Mouse (Mus musculus) kidney, adult 2 months (tissue): ENCODE results near the gene Ncf2. TPM values are rescaled to one million over a fixed set of nuclear protein-coding genes. Genes with fewer than 3 reads are reported as not detected.
A peak's percentile ranks its signal among the peaks of the same experiment; 100 is the strongest.

Experiments
- DNase-seq: peaks from one replicate; pipeline ENCODE4 v3.0.0; 2021
- H3K27ac ChIP-seq: fragments of 200-500 bp; 2 replicates; pipeline ENCODE4 v1.5.1; 2012; ENCODE audit warnings: low read depth, low read length, control low read depth, inconsistent platforms; ENCODE audit not compliant: insufficient read depth
- H3K27me3 ChIP-seq: fragments of 200-500 bp; replicated peaks from 2 replicates; pipeline ENCODE4 v1.6.1; 2012; ENCODE audit warnings: mild to moderate bottlenecking, moderate library complexity, low read length, inconsistent platforms; ENCODE audit not compliant: control insufficient read depth, insufficient read depth
- H3K36me3 ChIP-seq: fragments of 200-500 bp; 2 replicates; pipeline ENCODE4 v1.6.1; 2012; ENCODE audit warnings: mild to moderate bottlenecking, moderate library complexity, low read length, inconsistent platforms; ENCODE audit not compliant: control insufficient read depth, insufficient read depth
- H3K4me1 ChIP-seq: fragments of 200-500 bp; 2 replicates; pipeline ENCODE4 v1.6.1; 2011; ENCODE audit warnings: low read length; ENCODE audit not compliant: control insufficient read depth, insufficient read depth
- H3K4me3 ChIP-seq: fragments of 200-500 bp; 2 replicates; pipeline ENCODE4 v1.5.1; 2011; ENCODE audit warnings: mild to moderate bottlenecking, low read depth, low read length, control low read depth; ENCODE audit not compliant: insufficient read depth
- CTCF ChIP-seq: fragments of 200-500 bp; conservative IDR thresholded peaks from 2 replicates; pipeline ENCODE4 v1.5.1; 2011; ENCODE audit warnings: low read depth, mild to moderate bottlenecking, control low read depth, low read length, moderate library complexity, mixed read lengths; ENCODE audit not compliant: insufficient read depth, insufficient read length
- POLR2A ChIP-seq: fragments of 200-500 bp; IDR thresholded peaks from one replicate; pipeline ENCODE4 v1.6.1; 2011; ENCODE audit warnings: low read depth, low read length, control low read depth
- WGBS: fragments of 180-500 bp; shearing (Covaris S2); methylation state at CpG from one replicate; pipeline ENCODE4 v1.1.7; 2018; 5-methylcytosine and 5-hydroxymethylcytosine counted together
- polyA plus RNA-seq: library from polyadenylated mRNA; depleted of rRNA; stranded (reverse); fragments of >200 nt; gene quantifications from 2 replicates; pipeline ENCODE4 v1.2.3, GENCODE M21; 2012

The Ncf2 gene
- polyA plus RNA-seq, 1 experiment: 4.2 TPM

DNA sequence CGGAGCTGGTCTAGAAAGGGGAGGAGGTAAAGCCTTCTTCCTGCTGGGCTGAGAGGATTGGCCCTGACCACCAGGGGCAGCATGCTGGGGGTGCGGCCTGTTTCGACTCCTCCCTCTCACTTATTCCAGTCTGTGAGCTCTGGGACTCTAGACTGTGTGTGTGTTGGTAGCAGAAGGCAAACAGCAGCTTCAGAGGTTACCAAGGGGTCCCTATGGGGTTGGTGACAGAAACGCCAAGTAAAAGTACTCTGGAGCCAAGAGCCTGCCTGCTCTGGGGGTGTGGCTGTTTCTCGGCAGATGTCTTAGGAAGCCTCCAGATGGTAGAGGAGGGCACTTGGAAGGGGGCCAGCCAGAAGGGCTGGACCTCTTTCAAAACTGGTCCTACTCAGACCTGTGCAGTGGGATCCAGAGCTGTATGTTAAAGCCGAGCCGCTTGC is 15.3 kb downstream of the Ncf2 start:
- no peak for DNase-seq
- Histone ChIP-seq H3K27ac (no peak overlapping the region), H3K36me3 (no peaks in the 10 kb centered on the region), H3K4me3 (no peak overlapping the region), H3K4me1 (0 out of 2 replicates have a peak, but pooled peaks cover 3% of the 10 kb centered on the region), H3K27me3 (no peaks in the 10 kb centered on the region)
- TF ChIP-seq CTCF (0 out of 2 replicates have a peak, but pooled peaks have one; percentile 29), POLR2A (no peak)
- 46% methylated on average over 7 of the region's 7 CpGs for WGBS

DNA sequence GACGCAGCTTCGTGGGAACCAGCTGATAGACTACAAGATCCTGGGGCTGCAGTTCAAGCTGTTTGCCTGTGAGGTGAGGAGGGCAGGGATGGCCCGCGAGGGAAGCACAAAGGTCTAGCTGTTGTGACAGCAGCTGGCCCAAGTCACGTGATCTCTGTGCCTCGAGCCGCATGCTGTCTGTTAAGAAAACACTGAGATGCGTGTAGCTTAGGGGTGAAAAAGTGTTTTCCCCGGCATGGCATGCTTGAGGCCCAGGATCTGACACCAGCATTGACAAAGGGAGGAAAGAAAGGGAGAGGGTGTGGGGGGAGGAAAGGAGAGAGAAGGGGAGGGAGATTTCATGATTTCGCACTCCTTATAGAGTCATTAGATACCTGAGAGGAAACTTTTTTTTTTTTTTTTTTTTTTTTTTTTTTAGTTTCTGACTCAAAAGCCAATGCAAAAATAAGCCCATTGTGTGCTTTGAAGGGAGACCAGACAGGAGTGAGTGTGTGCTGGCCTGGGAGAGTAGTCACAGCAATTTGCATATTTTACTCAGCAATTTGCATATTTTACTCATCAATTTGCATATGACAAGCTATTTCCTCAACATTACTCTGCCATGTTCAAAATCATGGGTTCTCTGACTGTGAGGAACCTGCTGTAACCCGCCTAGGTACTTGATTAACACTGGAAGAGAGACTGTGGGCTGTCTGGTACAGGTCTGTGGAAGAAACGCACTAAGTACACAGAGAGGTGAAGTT is 17.2 kb downstream of the Ncf2 start:
- Histone ChIP-seq H3K4me3 (no peak overlapping the region), H3K36me3 (no peaks in the 10 kb centered on the region), H3K27me3 (no peaks in the 10 kb centered on the region), H3K27ac (peak overlapping the region; percentile 56), H3K4me1 (0 out of 2 replicates have a peak, but pooled peaks cover 3% of the 10 kb centered on the region)
- TF ChIP-seq CTCF: no peak
- no peak for TF ChIP-seq POLR2A
- 53% methylated on average over 12 of the region's 12 CpGs for WGBS
- DNase-seq: no peak

DNA sequence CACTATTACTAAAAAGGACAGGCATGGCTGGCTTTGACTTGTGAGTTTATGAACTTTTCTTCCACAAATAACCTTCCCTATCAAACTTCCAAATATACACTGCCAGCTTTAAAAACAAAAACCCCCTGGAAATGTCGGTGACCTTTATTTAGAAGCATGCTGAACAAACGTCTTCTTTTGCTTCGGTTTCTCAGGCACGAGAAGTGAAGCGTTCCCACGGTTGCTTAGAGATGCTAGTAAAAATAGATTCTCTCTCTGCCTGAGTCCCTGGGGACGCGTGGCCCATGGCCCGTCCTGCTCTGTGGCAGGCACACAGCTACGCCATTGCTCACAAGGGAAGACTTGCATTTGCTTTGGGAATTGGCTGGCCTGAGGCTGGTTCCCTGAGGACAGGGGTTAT is 17.8 kb downstream of the Ncf2 start:
- TF ChIP-seq CTCF: no peak
- no peak for TF ChIP-seq POLR2A
- peak; percentile 68 for DNase-seq
- no peaks in the 10 kb centered on the region for H3K27me3 ChIP-seq
- no peak overlapping the region for H3K4me3 ChIP-seq
- H3K27ac ChIP-seq: peak overlapping the region; percentile 79
- H3K4me1 ChIP-seq: 0 out of 2 replicates have a peak, but pooled peaks cover 3% of the 10 kb centered on the region
- whole genome bisulfite sequencing: 26% methylated on average over 10 of the region's 10 CpGs
- H3K36me3 ChIP-seq: no peaks in the 10 kb centered on the region

DNA sequence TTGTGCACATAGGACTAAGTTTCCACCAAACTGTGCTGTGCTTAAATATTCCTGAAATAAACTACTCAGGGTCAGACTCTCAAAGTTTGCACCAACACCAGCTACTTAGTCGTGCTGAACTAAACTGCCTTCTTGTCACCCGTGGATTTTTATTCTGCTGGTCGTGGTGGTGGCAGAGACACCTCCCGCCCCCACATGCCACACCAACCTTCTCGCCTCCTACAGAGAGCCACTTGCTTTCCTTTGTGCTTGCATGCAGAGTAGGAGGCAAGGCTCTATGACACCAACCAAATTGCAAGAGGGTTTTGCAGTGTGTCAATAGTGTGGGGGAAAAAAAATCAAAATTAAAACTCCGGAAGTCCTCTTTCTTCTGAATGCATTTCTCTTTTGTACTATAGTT is 19.6 kb downstream of the Ncf2 start:
- H3K27ac ChIP-seq: no peak overlapping the region
- 0 out of 2 replicates have a peak, but pooled peaks cover 3% of the 10 kb centered on the region for H3K4me1 ChIP-seq
- no peaks in the 10 kb centered on the region for H3K27me3 ChIP-seq
- H3K4me3 ChIP-seq: no peak overlapping the region
- DNase-seq: no peak
- TF ChIP-seq POLR2A (no peak), CTCF (no peak)
- H3K36me3 ChIP-seq: no peaks in the 10 kb centered on the region
- WGBS: 79% methylated on average over 6 of the region's 6 CpGs

DNA sequence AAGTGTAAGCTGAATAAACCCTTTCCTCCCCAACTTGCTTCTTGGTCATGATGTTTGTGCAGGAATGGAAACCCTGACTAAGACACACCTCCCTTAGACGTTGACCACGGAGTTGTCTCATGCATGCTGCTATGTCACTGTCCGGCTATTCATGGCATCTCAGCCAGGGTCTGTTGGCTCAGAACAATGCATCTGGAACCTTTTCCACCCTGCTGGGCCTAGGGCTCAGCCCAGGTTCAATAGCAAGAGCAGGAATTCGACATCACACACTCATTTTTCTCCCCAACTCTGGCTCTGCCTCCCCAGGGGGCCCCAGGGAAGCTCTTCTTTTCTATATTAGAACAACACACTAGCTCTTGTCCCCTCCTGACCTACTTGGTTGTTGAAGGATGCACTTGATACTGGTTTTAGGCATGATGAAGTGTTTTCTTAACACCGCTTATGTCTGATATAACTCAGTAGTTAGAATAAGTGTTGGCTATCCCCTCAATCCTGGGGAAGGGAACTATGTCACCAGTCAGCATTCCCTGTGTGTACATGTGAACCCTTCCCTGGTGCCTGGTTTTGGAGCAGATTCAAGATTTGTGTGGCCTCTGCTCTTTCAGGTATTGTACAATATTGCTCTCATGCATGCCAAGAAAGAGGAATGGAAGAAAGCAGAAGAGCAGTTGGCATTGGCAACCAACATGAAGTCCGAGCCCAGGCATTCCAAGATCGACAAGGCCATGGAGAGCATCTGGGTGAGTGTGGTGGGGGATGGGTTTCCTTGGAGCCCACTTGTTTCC is 21.1 kb downstream of the Ncf2 start:
- DNase-seq: no peak
- Histone ChIP-seq H3K36me3 (no peaks in the 10 kb centered on the region), H3K4me3 (no peak overlapping the region), H3K27ac (no peak overlapping the region), H3K27me3 (no peaks in the 10 kb centered on the region), H3K4me1 (0 out of 2 replicates have a peak, but pooled peaks cover 3% of the 10 kb centered on the region)
- 77% methylated on average over 7 of the region's 7 CpGs for WGBS
- no peak for TF ChIP-seq POLR2A
- no peak for TF ChIP-seq CTCF

DNA sequence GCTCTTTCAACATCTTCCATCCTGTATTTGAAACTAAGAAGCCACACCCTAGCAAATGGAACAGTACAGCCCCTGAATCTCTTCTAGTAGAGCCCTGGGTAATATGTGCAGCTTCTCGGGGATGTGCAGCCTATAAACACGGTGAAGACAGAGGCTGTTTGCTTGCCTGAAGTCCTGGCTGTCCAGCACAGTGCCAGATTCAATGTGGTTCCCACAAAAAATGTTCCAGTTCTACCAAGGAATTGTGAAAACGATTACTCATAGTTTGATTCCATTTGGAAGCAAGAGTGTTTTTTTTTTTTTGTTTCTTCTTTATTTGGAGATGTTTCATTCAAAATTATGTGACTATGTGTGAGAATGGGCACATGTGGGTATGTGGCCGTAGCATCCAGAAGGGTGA is 21.8 kb downstream of the Ncf2 start:
- TF ChIP-seq CTCF (no peak), POLR2A (no peak)

DNA sequence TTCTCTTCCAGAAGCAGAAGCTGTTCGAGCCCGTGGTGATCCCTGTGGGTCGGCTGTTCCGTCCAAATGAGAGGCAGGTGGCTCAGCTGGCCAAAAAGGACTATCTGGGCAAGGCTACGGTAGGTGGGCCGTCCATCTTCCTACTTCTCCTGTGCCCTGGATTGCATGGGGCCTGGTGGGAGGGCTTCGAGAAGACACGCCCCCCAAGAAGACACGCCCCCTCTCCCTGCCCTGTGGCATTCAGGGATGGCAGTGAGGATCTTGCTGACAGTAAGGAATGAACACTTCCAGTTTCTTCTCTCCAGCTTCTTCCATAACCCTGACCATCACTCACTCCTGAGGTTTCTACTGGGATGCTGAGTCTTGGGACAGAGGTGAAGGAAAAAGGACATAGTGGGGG is 24.2 kb downstream of the Ncf2 start:
- no peak overlapping the region for H3K27ac ChIP-seq
- 75% methylated on average over 9 of the region's 9 CpGs for WGBS
- no peak overlapping the region for H3K4me3 ChIP-seq
- no peak for DNase-seq
- no peaks in the 10 kb centered on the region for H3K27me3 ChIP-seq
- no peaks in the 10 kb centered on the region for H3K4me1 ChIP-seq
- TF ChIP-seq CTCF: no peak
- no peaks in the 10 kb centered on the region for H3K36me3 ChIP-seq

More for the DNA sequence above, 21.8 kb downstream of the Ncf2 start:
- H3K27me3 ChIP-seq: no peaks in the 10 kb centered on the region
- no peak overlapping the region for H3K27ac ChIP-seq
- 92% methylated on average over 4 of the region's 4 CpGs for WGBS
- H3K4me3 ChIP-seq: no peak overlapping the region
- H3K4me1 ChIP-seq: 0 out of 2 replicates have a peak, but pooled peaks cover 3% of the 10 kb centered on the region
- no peaks in the 10 kb centered on the region for H3K36me3 ChIP-seq
- DNase-seq: no peak
